Mouse (Mus musculus) CD8-positive naive resting alpha-beta T cell, adult 57 days (primary cell): ENCODE results near the gene Gm20767. TPM values are rescaled to one million over a fixed set of nuclear protein-coding genes. Genes with fewer than 3 reads are reported as not detected.

Experiments
- total RNA-seq: library from RNA; stranded (reverse); gene quantifications from one replicate; pipeline ENCODE4 v1.2.4, GENCODE M21; 2023

The Gm20767 gene
- total RNA-seq: not detected

GRCm38 (mm10) chr13:120139946-120140345 is at the start of gene Gm20767:
Gene Gm20767, plus strand, starts transcription at chr13:120140246.

DNA sequence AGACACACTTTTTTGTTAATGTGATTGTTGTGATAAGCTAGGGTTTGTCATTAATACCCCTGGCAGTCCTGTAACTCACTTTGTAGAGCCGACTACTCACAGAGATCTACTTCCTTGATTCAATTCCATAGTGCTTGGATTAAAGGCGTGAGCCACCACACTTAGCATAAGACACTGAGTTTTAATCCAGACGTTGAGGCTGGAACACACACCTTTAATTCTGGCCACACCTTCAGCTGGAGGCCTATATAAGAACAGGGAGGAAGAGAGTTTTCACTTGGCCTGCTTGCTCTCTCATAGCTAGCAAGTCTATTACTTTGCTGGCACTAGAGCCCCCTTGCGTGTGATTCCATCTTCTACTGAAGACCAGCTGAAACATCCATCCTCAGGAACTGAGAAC is 32.1 kb downstream of the Gm20767 start, which contains the start of gene Gm21818:
Gm21818 (plus strand) TSS at position 301 of the 400 bp plus-strand sequence.

Other genes starting within 250 kb of the Gm20767 start
- gene Tcstv1, start 245.5 kb upstream of the Gm20767 start, total RNA-seq: not detected
- gene Gm21761, start 211.0 kb upstream of the Gm20767 start, total RNA-seq: not detected
- not detected for gene B020031M17Rik, start 189.4 kb upstream of the Gm20767 start, total RNA-seq
- not detected for gene Gm36079, start 113.2 kb upstream of the Gm20767 start, total RNA-seq
- gene Gm21188, start 88.1 kb upstream of the Gm20767 start, total RNA-seq: 0.40 TPM
- not detected for gene Gm21818, start 32.2 kb downstream of the Gm20767 start, total RNA-seq
- 1.7 TPM for gene Gm21762, start 75.7 kb downstream of the Gm20767 start, total RNA-seq
- not detected for gene Gm21731, start 98.9 kb downstream of the Gm20767 start, total RNA-seq
- not detected for gene AF067061, start 122.9 kb downstream of the Gm20767 start, total RNA-seq
- 7.0 TPM for gene BC147527, start 160.1 kb downstream of the Gm20767 start, total RNA-seq
- not detected for gene Tcstv3, start 176.6 kb downstream of the Gm20767 start, total RNA-seq